Mouse (Mus musculus): ENCODE results near the gene Tnfrsf21. TPM values are rescaled to one million over a fixed set of nuclear protein-coding genes. Genes with fewer than 3 reads are reported as not detected.
A peak's percentile ranks its signal among the peaks of the same experiment; 100 is the strongest.

The Tnfrsf21 gene
- polyA plus RNA-seq, 1 experiment from 2014 or later: 14.2 TPM

DNA sequence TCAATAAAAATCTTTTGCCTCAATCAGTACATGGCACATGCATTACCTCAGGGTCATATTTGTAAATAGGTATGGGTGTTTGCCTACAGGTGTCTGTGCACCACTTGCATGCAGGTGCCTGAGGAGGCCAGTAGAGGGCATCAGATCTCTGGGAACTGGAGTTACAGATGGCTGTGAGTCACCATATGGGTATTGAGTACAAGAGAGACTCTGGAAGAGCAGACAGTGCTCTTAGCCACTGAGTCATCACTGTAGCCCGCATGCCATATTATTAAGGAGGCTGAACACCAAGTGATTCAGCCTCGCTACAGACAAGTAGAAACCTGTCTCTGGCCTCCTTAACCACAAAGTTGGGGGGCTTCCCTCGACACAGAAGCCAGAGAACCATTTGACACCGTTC, 26.4 kb upstream of the Tnfrsf21 start:
- H3K4me1 ChIP-seq (ENCODE audit: control insufficient read depth, insufficient read depth, low read length): no peaks in the 10 kb centered on the region
- no peak overlapping the region for H3K27ac ChIP-seq (ENCODE audit: low read length)
- H3K9ac ChIP-seq (ENCODE audit: low read depth, low read length): no peak overlapping the region
- no peaks in the 10 kb centered on the region for H3K27me3 ChIP-seq (replicated peaks; ENCODE audit: control insufficient read depth, insufficient read depth, low read length)
- no peaks in the 10 kb centered on the region for H3K9me3 ChIP-seq (ENCODE audit: control insufficient read depth, low read length)
- no peaks in the 10 kb centered on the region for H3K36me3 ChIP-seq (ENCODE audit: control insufficient read depth, insufficient read depth, low read length)
- no peak for ATAC-seq
- 81% methylated on average over 4 of the region's 4 CpGs for WGBS
- H3K4me3 ChIP-seq (ENCODE audit: low read length): no peak overlapping the region
- no peak overlapping the region for H3K4me2 ChIP-seq (ENCODE audit: low read depth, low read length)

GRCm38 (mm10) chr17:42991112-42991511, 25.2 kb upstream of the Tnfrsf21 start:
- Histone ChIP-seq H3K9ac (ENCODE audit: low read depth, low read length) (no peak overlapping the region), H3K27me3 (replicated peaks; ENCODE audit: control insufficient read depth, insufficient read depth, low read length) (no peaks in the 10 kb centered on the region), H3K36me3 (ENCODE audit: control insufficient read depth, insufficient read depth, low read length) (no peaks in the 10 kb centered on the region), H3K9me3 (ENCODE audit: control insufficient read depth, low read length) (no peaks in the 10 kb centered on the region), H3K4me1 (ENCODE audit: control insufficient read depth, insufficient read depth, low read length) (no peaks in the 10 kb centered on the region), H3K27ac (ENCODE audit: low read length) (no peak overlapping the region), H3K4me2 (ENCODE audit: low read depth, low read length) (no peak overlapping the region), H3K4me3 (ENCODE audit: low read length) (no peak overlapping the region)
- 52% methylated on average over 11 of the region's 11 CpGs for WGBS
- ATAC-seq: no peak; the same call in 1 of the 2 replicates

DNA sequence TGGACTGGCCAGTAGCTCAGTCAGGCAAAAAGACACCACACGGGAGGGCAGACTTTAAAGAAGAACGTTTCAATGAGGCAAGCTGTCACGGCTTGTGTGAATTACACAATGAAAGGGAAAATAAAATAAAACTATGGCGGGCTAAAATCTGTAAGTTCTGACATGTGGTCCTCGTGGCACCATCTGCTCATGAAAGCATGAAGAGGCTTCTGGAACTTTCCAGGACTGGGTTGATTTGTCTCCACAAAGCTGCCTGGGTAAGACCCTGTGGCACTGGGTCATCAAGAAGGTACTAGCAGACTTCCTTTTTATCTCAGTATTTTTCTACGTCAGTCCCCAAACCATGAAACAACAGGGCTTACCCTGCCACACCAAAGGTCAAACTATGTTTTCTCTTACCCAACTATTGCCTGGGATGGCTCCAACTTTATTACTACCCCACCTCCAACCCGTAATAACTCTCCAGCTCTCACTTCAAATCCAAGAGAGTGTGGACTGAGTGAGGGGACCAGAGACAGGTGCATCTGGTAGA, 16.8 kb upstream of the Tnfrsf21 start:
- Histone ChIP-seq H3K4me2 (ENCODE audit: low read depth, low read length) (no peak overlapping the region), H3K27me3 (replicated peaks; ENCODE audit: control insufficient read depth, insufficient read depth, low read length) (no peaks in the 10 kb centered on the region), H3K9ac (ENCODE audit: low read depth, low read length) (no peak overlapping the region), H3K4me3 (ENCODE audit: low read length) (no peak overlapping the region), H3K9me3 (ENCODE audit: control insufficient read depth, low read length) (no peaks in the 10 kb centered on the region; the same call in 1 of the 2 replicates), H3K36me3 (ENCODE audit: control insufficient read depth, insufficient read depth, low read length) (no peaks in the 10 kb centered on the region), H3K4me1 (ENCODE audit: control insufficient read depth, insufficient read depth, low read length) (no peaks in the 10 kb centered on the region), H3K27ac (ENCODE audit: low read length) (no peak overlapping the region)
- ATAC-seq: no peak; the same call in 1 of the 2 replicates
- WGBS: 69% methylated on average over 7 of the region's 7 CpGs

GRCm38 (mm10) chr17:43000598-43000997, 15.8 kb upstream of the Tnfrsf21 start:
- Histone ChIP-seq H3K9ac (ENCODE audit: low read depth, low read length) (no peak overlapping the region), H3K27ac (ENCODE audit: low read length) (no peak overlapping the region), H3K4me3 (ENCODE audit: low read length) (no peak overlapping the region), H3K4me1 (ENCODE audit: control insufficient read depth, insufficient read depth, low read length) (no peaks in the 10 kb centered on the region), H3K36me3 (ENCODE audit: control insufficient read depth, insufficient read depth, low read length) (no peaks in the 10 kb centered on the region), H3K4me2 (ENCODE audit: low read depth, low read length) (no peak overlapping the region), H3K27me3 (replicated peaks; ENCODE audit: control insufficient read depth, insufficient read depth, low read length) (no peaks in the 10 kb centered on the region), H3K9me3 (ENCODE audit: control insufficient read depth, low read length) (no peaks in the 10 kb centered on the region; the same call in 1 of the 2 replicates)
- 89% methylated on average over 7 of the region's 7 CpGs for WGBS
- ATAC-seq: no peak

- no peaks in the 10 kb centered on the region for H3K36me3 ChIP-seq (ENCODE audit: control insufficient read depth, insufficient read depth, low read length)
- no peaks in the 10 kb centered on the region for H3K9me3 ChIP-seq (ENCODE audit: control insufficient read depth, low read length)
- ATAC-seq: no peak
- no peak overlapping the region for H3K9ac ChIP-seq (ENCODE audit: low read depth, low read length)
- 22% methylated on average over 6 of the region's 6 CpGs for WGBS
- H3K4me2 ChIP-seq (ENCODE audit: low read depth, low read length): no peak overlapping the region
- H3K27ac ChIP-seq (ENCODE audit: low read length): no peak overlapping the region
- no peak overlapping the region for H3K4me3 ChIP-seq (ENCODE audit: low read length)
- H3K27me3 ChIP-seq (replicated peaks; ENCODE audit: control insufficient read depth, insufficient read depth, low read length): no peaks in the 10 kb centered on the region
- H3K4me1 ChIP-seq (ENCODE audit: control insufficient read depth, insufficient read depth, low read length): no peaks in the 10 kb centered on the region; the same call in 1 of the 2 replicates
Observed at GRCm38 (mm10) chr17:43012718-43013117, 3.6 kb upstream of the Tnfrsf21 start.

DNA sequence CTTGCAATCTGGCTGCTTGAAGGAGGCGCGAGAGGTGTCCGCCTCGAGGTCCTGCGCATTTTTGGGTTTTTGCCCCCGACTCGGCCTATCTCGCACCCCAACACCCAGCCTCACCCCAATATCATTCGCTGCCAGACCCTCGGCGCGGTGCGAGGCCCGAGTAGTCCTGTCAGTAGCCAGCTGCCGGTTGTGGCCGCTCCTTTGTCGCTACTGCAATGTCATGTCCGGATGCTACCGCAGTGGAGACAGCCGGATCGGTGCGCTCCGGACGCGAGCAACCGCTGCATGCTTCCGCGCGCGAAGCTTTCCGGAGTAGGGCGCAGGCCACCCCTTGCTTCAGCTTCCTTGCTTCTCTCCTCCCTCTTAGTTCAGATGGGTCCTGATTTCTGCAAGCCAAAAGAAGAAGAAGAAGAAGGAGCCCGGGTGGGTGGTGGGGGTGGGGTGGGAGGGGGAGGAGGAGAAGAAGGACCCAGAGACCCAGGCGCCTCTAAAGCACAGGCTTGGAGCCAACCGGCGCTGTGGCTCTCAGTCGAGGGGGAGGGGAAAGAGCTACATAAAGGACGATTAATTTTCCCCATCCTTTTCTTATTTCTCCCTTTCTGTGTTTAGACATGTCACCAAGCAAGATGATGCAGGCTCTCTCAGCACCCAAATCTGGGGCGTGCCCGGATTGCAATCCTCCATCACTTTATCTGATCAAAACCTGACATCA, 1.1 kb downstream of the Tnfrsf21 start:
- WGBS: 2% methylated on average over 40 of the region's 40 CpGs
- H3K4me2 ChIP-seq (ENCODE audit: low read depth, low read length): peak overlapping the region; percentile 90
- peak; percentile 52 for ATAC-seq
- H3K9ac ChIP-seq (ENCODE audit: low read depth, low read length): peak overlapping the region; percentile 81
- H3K4me3 ChIP-seq (ENCODE audit: low read length): peak overlapping the region; percentile 82
- H3K4me1 ChIP-seq (ENCODE audit: control insufficient read depth, insufficient read depth, low read length): peaks cover 4% of the 10 kb centered on the region
- H3K27ac ChIP-seq (ENCODE audit: low read length): no peak overlapping the region
- no peaks in the 10 kb centered on the region for H3K9me3 ChIP-seq (ENCODE audit: control insufficient read depth, low read length)
- H3K36me3 ChIP-seq (ENCODE audit: control insufficient read depth, insufficient read depth, low read length): no peaks in the 10 kb centered on the region
- H3K27me3 ChIP-seq (replicated peaks; ENCODE audit: control insufficient read depth, insufficient read depth, low read length): no peaks in the 10 kb centered on the region

- H3K9me3 ChIP-seq (ENCODE audit: control insufficient read depth, low read length): no peaks in the 10 kb centered on the region
- H3K4me2 ChIP-seq (ENCODE audit: low read depth, low read length): peak overlapping the region; percentile 90
- H3K4me1 ChIP-seq (ENCODE audit: control insufficient read depth, insufficient read depth, low read length): peaks cover 4% of the 10 kb centered on the region
- H3K27ac ChIP-seq (ENCODE audit: low read length): no peak overlapping the region
- no peaks in the 10 kb centered on the region for H3K27me3 ChIP-seq (replicated peaks; ENCODE audit: control insufficient read depth, insufficient read depth, low read length)
- H3K9ac ChIP-seq (ENCODE audit: low read depth, low read length): no peak overlapping the region; the same call in 1 of the 2 replicates
- H3K4me3 ChIP-seq (ENCODE audit: low read length): peak overlapping the region; percentile 82
- no peaks in the 10 kb centered on the region for H3K36me3 ChIP-seq (ENCODE audit: control insufficient read depth, insufficient read depth, low read length)
- no peak for ATAC-seq
Observed at GRCm38 (mm10) chr17:43018071-43018470, 1.7 kb downstream of the Tnfrsf21 start.

DNA sequence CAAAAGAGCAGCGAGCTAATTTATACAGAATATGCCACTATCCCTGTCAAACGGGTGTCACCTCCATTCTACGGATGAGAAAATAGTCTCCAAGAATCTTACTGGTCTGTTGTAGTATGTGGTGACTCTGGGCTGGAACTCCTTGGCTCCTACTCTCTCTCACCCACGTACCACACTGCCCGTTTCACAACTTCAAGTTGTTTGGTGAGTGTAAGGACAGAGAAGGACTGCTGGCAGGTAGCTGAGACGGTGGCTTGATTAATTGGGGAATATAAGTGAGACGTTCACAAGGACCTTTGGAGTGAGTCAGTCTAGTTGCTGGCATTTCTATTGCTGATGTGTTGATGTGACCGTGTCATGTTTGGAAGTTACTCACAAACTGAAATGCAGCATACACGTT, 3.3 kb downstream of the Tnfrsf21 start:
- ATAC-seq: no peak
- Histone ChIP-seq H3K27ac (ENCODE audit: low read length) (no peak overlapping the region), H3K4me1 (ENCODE audit: control insufficient read depth, insufficient read depth, low read length) (peaks cover 4% of the 10 kb centered on the region), H3K27me3 (replicated peaks; ENCODE audit: control insufficient read depth, insufficient read depth, low read length) (no peaks in the 10 kb centered on the region), H3K36me3 (ENCODE audit: control insufficient read depth, insufficient read depth, low read length) (no peaks in the 10 kb centered on the region), H3K9ac (ENCODE audit: low read depth, low read length) (no peak overlapping the region), H3K4me2 (ENCODE audit: low read depth, low read length) (no peak overlapping the region), H3K4me3 (ENCODE audit: low read length) (no peak overlapping the region), H3K9me3 (ENCODE audit: control insufficient read depth, low read length) (no peaks in the 10 kb centered on the region)
- WGBS: 89% methylated on average over 9 of the region's 9 CpGs

GRCm38 (mm10) chr17:43021017-43021416, 4.7 kb downstream of the Tnfrsf21 start:
- H3K27ac ChIP-seq (ENCODE audit: low read length): no peak overlapping the region
- no peaks in the 10 kb centered on the region for H3K27me3 ChIP-seq (replicated peaks; ENCODE audit: control insufficient read depth, insufficient read depth, low read length)
- no peak overlapping the region for H3K4me3 ChIP-seq (ENCODE audit: low read length)
- peaks cover 4% of the 10 kb centered on the region for H3K4me1 ChIP-seq (ENCODE audit: control insufficient read depth, insufficient read depth, low read length)
- H3K36me3 ChIP-seq (ENCODE audit: control insufficient read depth, insufficient read depth, low read length): no peaks in the 10 kb centered on the region
- H3K9ac ChIP-seq (ENCODE audit: low read depth, low read length): no peak overlapping the region
- H3K4me2 ChIP-seq (ENCODE audit: low read depth, low read length): no peak overlapping the region
- no peak for ATAC-seq
- WGBS: 93% methylated on average over 5 of the region's 5 CpGs
- H3K9me3 ChIP-seq (ENCODE audit: control insufficient read depth, low read length): no peaks in the 10 kb centered on the region
